Mouse (Mus musculus) gastrocnemius, postnatal 25 days (tissue): ENCODE results near the gene Zfp36l3. TPM values are rescaled to one million over a fixed set of nuclear protein-coding genes. Genes with fewer than 3 reads are reported as not detected.
"Not testable (repeated sequence)": the region's sequence is repeated elsewhere in the genome, so short reads cannot be mapped to it uniquely, and the experiment has no call there.

Experiments
- DNase-seq: peaks from one replicate; pipeline ENCODE4 v3.0.0; 2022
- long read RNA-seq, 2 experiments: library from polyadenylated mRNA; stranded (forward); transcript quantifications; one replicate each; pipeline ENCODE4 v2.0.0; 2021
- total RNA-seq, 2 experiments: library from RNA; stranded (reverse); gene quantifications; 1 replicate in 1 of 2; 2 replicates in 1 of 2; pipeline ENCODE4 v1.2.3; 2021

The Zfp36l3 gene
- total RNA-seq, result not detected
- long read RNA-seq, experiment 1, result 0 reads
- long read RNA-seq, experiment 2, result 0 reads

GRCm38 (mm10) chrX:53776276-53776675 is at the start of gene Zfp36l3:
Gene Zfp36l3 (minus strand): TSS chrX:53776394.
- no peak for DNase-seq

- DNase-seq, result no peak
These were observed 22.9 kb upstream of the Zfp36l3 start for GRCm38 (mm10) chrX:53799074-53799473.

GRCm38 (mm10) chrX:53797519-53797918 is 21.3 kb upstream of the Zfp36l3 start, which contains the start of gene Xlr:
Gene Xlr (minus strand): TSS chrX:53797706.
- DNase-seq, result not testable (repeated sequence)

- no peak for DNase-seq
These were observed 18.5 kb downstream of the Zfp36l3 start, which contains the start of gene 1700013H16Rik for GRCm38 (mm10) chrX:53757736-53758135. Gene 1700013H16Rik (minus strand): TSS chrX:53757831.

GRCm38 (mm10) chrX:53752851-53753250 is 23.3 kb downstream of the Zfp36l3 start:
- DNase-seq, result no peak

GRCm38 (mm10) chrX:53728967-53729366 is 47.2 kb downstream of the Zfp36l3 start:
- no peak for DNase-seq

GRCm38 (mm10) chrX:53724596-53724995 is 51.6 kb downstream of the Zfp36l3 start, which contains the start of gene 4930502E18Rik:
Gene 4930502E18Rik (plus strand): TSS chrX:53724826.
- no peak for DNase-seq

Other genes with a start within 250 kb of the Zfp36l3 start
- 1 to 10 TPM; 5.8 to 7.3 TPM for gene Rtl8c, start 168.4 kb downstream of the Zfp36l3 start, total RNA-seq
- gene Gm14597, start 167.4 kb downstream of the Zfp36l3 start, total RNA-seq, result not detected
- 10 to 100 TPM; 72.3 to 78.7 TPM for gene Rtl8a, start 132.7 kb downstream of the Zfp36l3 start, total RNA-seq
- 10 to 100 TPM; 53.5 to 64.6 TPM for gene Rtl8b, start 106.0 kb downstream of the Zfp36l3 start, total RNA-seq
- gene 4930502E18Rik, start 51.6 kb downstream of the Zfp36l3 start, total RNA-seq, result not detected
- not detected for gene 1700013H16Rik, start 18.6 kb downstream of the Zfp36l3 start, total RNA-seq
- gene Xlr, start 21.3 kb upstream of the Zfp36l3 start, total RNA-seq, result under 1 TPM; 0.28 to 0.62 TPM